Mouse (Mus musculus): Measurements from ENCODE around the gene Mmab. TPM values are rescaled to one million over a fixed set of nuclear protein-coding genes. Genes with fewer than 3 reads are reported as not detected.

The Mmab gene
- 10 to 100 TPM; 19.0 to 21.0 (median 19.7) TPM for total RNA-seq (2022)

DNA sequence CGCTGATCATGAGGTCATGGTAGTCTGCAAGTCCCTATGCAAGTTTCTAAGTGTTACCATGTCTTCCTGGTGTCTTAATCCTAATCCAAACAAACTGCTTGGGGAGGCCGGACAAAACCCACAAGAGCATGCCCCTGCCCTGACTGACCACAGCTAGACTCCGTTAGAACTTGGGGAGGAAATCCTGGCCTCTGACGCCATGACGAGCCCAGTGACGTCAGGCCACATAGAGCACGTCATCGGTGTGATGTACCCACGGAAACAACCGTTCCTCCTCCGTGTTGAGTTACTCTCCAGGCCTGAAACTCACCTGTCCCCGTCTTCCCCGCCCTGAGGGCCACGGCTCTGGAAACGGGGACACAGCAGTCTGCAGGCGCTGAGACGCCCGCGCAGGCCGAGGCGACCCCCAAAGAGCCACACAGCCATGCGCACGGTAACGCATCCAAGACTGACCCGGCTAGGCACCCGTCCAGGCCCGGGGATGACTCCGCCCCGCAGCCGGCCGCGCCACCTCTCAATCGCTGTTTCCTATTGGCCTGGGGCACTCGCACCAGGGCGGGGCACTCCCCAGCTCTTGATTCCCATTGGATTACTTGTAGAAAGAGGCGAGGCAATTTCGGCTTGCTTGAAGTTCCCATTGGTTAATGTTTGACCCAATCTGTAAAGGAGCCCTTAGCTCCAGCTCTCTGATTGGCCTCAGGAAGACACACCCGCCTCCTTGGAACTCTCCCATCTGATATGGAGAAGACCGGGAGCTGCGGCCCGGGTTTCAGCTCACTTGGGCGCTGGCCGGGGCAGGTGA lies at the start of gene Mmab, which contains the start of gene Mvk:
TSS of gene Mmab (minus strand) at position 495 of the 802 bp plus-strand sequence.
TSS of gene Mvk (plus strand) at position 704 of the 802 bp plus-strand sequence.
- DNase-seq (ENCODE audit: low spot score in 2 of 2), result peak; percentile 98 to 99

DNA sequence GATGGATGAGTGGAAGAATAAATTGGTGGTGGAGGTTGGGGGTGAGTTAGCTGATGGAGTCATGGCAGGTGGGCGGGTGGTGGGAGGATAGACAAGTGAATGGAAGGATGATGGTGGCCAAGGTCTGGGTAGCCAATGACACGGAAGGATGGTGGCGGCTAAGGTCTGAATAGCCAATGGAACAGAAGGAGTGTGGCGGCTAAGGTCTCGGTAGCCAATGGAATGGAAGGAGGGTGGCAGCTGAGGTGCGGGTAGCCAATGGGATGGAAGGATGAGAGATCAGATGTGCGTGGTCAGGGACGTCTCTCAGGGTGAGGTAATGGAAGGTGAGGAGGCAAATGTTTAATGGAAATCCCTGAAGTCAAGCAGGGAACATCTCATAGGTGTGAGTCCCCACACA lies 46.4 kb upstream of the Mmab start:
- no peak for DNase-seq (ENCODE audit: low spot score in 2 of 2)

DNA sequence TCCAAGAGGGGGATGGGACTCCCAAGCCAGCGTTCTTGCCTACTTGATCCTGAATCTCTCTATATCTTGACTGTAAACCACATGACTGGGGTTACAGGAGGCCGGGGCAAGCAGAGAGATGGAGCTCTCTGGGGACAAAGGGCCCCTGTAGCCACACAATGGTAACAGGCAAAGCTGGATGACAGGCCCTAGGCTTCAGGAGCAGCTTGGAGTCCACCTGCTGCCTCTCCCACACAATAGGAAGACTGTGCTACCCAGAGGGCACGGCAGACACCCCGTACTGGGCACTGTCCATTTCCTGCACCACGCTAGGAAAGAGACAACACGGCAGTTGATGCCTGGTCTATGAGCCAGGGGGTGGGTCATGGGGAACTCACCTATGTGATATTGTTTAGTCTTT lies 45.7 kb upstream of the Mmab start:
- peak in 1 of 2 experiments; percentile 48 for DNase-seq (ENCODE audit: low spot score in 2 of 2)

DNA sequence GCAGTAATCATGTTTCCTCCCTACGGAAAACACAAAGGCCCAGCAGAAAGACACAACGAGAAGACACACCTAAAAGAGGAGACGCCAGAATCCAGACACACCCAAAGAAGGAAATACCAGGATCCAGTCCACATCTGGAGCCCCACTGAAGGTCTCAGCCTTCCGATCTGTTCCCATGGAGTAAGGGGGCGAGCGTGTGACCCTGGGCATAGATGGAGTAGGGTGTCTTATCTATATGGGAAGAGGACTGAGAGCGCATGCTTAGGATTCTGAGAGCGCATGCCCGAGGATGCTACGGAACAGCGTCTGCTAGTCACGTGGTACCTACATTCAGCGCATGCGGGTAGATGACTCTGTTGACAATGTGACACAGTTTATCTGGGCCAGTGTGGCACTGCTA lies 41.8 kb upstream of the Mmab start:
- DNase-seq (ENCODE audit: low spot score in 2 of 2), result no peak

DNA sequence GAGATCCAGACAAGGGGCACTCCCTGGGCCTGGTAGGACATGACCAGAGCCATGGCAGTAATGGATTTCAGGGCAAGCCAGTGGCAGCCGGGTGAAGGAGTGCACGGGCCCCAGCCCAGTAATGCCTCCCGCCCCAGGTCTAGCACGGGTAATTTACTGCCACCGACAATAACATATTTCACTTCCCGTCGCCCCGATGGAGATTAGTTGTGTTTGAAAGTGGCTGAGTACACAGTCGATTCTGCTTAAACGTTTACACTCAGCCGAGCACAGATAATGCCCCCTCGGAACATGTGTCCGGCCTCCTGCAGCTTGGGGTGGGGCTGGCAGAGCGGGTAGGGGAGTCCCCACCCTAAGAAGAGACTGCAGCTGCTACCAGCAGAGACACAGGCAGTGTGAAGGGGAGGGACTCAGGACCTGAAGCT lies 38.7 kb upstream of the Mmab start:
- no peak for DNase-seq (ENCODE audit: low spot score in 2 of 2)

DNA sequence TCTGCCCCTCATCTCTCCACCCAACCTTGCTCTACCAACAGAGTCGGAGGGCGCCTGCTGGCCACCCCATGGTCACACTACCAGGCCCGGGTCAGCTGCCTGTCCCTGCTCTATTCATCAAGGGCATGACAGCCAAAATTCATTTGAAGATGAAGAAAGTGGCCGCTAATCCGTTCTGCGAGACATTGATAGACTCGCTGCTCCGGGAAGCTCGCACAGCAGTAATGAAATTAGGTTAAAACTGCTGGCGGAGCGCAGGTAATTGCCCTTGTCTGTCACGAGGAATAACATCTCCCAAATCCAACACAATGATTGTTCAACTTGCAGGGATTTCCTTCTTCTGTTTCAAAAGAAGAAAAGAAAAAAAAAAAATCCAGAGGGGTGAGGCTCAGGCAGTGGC lies 34.4 kb upstream of the Mmab start:
- DNase-seq (ENCODE audit: low spot score in 2 of 2), result no peak

DNA sequence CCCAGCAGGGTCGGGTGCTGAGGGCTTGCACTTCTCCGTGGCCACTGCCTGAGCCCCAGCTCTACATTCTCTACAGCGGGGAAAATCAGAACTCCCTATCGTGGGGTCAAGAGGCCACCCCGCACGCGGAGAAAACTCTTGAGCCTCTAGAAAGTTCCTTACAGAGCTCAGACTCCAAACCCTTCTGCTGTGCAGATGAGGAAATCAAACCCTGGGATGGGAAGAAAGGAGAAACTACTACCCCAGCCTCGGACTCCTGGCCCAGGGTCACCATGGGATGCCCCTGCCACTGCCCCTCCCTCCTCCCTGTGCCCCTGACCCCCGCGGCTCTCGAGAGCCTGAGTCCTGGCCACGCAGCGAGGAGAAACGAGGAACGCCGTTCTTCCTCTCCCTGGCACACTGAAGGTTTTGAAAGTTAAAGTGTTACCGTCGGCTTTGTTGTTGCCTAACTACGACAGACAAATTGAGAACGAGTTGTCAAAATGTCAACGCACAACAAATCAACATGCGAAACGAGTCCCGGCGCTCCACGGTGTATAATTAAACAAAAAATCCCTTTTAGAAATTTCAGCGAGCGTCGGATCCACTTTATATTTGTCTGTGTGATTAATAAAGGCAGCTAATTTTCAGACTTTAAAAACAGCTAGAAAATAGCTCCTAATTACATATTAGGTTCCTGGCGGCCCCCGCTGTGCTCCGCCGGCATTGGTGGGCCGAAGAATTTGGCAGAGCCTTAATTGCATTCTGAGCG lies 31.1 kb upstream of the Mmab start:
- DNase-seq (ENCODE audit: low spot score in 2 of 2), result peak in 1 of 2 experiments; percentile 31

DNA sequence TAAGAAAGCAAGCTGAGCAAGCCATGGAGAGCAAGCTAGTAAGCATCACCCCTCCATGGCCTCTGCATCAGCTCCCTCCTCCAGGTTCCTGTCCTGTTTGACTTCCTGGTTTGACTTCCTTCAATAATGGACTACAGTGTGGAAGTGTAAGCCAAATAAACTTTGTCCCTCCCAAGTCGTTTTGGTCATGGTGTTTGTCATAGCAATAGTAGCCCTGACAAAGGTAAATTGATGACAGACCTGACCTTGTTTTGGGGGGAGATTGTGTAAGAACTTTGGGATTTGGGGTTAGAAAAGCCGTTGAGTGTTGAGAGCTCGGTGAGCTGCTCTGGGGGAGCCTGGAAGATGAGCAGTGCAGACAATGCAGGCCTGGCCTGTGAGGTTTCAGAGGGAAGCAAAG lies 26.5 kb upstream of the Mmab start:
- DNase-seq (ENCODE audit: low spot score in 2 of 2), result no peak

DNA sequence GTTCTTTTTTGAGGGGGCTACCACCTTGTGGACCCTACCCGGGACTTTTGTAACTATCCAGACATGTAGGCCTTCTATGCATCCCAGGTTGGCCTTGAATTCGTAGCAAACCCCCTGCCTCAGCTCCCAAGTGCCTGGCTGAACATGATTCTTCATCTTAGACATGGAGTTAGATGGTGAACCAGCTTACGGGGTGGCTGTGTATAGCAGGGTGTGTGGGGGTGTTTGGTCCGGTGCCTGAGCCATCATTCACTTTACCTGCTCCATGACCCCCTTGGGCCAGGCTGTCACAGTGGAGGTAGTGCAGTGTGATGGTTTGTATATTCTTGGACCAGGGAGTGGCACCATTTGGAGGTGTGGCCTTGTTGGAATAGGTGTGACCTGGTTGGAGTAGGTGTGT lies 24.1 kb upstream of the Mmab start:
- DNase-seq (ENCODE audit: low spot score in 2 of 2), result no peak

DNA sequence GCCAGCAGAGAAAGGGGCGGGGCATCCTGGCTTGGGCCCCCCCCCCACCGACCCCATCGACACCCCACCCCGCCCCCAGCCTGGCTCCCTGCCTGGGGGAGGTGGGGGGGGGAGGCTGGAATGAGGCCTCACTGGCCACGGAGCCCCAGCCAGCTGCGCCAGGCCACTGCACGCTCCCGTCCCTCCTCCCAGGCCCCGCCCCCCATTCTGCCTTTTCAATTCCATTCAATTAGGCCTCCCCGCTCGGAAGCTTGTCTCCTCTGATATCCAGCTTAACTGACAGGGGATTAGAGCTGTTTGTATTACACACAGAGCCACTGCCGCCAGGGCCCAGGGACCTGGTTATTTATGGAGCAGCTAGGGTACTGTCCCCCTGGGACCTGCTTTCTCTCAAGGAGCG lies 23.6 kb upstream of the Mmab start:
- DNase-seq (ENCODE audit: low spot score in 2 of 2), result peak in 1 of 2 experiments; percentile 62

DNA sequence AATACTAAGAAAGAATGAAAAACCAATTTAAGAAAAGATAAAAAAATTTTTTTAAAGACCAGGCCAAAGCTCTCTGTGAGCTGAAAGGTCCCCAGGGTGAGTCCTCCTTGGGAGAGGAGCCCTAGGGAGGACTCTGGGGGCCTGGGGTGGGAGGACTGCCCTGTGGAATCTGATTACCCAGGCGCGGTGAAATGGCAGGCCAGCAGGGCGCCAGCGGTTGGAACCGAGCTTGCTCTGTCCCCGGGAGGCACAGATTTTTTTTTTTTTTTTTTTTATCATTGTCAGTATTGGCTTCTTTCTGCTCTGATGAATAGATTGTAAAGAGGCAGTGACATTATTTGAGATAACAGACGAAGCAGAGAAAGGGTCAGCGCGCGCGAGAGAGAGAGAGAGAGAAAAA lies 23.2 kb upstream of the Mmab start:
- DNase-seq (ENCODE audit: low spot score in 2 of 2), result no peak

DNA sequence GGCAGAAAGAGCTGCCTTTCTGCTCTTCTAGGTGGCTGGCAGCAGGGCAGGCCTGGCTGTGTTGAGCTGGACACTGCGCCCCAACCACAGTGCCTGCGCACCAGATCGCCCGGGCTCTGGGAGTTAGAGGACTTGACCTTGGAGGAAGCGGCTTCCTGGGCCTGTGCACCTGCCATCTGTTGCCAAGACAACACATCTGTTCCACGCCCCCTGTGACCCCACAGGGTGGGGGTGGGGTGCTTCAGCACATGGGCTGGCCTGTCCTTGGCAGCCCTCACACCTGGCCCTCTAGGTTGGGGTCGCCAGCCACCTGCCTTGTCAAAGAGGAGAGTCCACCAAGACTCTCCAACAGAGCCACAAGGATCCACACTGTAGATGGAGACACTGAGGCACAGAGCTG lies 21.8 kb upstream of the Mmab start:
- DNase-seq (ENCODE audit: low spot score in 2 of 2), result no peak

DNA sequence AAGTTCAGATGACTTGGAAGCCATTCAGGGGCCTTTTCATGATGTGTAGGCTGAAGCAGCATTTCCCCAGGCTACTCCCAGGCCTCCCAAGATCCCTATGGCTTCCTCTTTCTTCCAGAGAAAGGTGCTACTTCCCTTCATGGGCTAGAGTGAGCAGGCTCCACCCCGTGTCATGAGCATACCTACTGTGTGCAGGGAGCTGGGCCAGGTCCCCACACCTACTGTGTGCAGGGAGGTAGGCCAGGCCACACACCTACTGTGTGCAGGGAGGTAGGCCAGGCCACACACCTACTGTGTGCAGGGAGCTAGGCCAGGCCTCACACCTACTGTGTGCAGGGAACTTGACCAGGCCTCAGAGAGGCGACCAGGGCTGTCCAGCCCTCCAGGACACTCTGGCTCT lies 20.7 kb upstream of the Mmab start:
- no peak for DNase-seq (ENCODE audit: low spot score in 2 of 2)

DNA sequence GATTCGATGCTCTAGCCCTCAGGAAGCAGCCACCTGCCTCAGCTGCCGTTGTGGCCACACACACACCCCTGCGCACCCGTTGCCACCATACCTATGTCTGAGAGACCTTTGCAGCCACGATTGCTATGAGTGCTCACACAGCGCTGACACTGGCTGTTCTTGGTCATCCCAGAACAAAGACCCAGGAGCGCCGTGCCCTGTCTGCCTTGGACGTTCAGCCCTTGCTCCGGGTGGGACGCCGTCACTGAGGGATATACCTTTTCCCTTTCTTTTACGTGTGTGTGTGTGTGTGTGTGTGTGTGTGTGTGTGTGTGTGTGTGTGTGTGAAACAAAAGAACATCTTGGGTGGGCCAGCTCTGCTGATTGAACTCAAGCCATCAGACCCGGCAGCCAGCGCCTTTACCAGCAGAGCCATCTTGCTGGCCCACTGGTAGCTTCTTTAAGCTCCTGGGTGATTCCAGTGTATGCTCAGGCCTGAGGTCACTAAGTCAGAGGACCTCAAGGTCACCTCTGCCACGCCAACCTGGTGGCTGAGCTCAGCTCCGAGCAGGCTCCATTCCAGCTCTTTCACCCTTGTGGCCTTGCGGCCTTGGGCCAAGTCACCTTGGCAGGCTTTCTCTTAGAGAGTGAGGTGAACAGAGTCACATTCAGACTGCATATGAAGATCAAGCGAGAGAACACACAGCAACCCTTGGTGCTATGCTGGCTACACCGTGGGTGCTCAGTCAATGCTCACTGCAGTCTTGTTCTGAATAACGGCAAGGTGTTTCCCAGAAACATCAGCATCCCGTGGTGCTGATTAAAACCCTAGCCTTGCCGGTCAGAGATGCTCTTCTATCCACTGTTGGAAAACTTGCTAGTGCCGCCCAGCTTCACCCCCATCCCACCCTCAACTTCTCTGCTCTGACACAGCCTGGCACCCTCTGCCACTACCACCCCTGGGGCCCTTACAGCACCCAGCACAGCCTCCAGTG lies 18.5 kb upstream of the Mmab start:
- no peak for DNase-seq (ENCODE audit: low spot score in 2 of 2)

DNA sequence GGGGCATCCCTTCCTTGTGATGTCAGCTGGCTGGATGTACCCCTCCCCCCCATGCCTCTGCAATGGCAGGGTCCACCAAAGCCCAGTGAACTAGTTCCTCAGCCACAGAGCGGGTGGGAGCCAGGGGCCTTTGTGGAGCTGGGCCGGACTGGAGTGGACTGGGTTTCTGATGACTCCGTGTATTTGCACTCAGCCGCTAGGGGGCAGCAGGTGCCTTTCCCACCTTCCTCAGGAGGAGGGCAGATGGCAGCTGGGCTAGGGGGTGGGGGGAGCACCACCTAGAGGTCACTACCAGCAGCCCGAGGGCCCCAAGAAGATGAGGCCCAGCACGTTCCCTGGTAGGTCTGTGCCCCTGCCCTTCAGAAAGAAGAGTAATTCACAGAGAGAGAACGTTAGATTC lies 17.4 kb upstream of the Mmab start:
- DNase-seq (ENCODE audit: low spot score in 2 of 2), result peak; percentile 41 to 71

DNA sequence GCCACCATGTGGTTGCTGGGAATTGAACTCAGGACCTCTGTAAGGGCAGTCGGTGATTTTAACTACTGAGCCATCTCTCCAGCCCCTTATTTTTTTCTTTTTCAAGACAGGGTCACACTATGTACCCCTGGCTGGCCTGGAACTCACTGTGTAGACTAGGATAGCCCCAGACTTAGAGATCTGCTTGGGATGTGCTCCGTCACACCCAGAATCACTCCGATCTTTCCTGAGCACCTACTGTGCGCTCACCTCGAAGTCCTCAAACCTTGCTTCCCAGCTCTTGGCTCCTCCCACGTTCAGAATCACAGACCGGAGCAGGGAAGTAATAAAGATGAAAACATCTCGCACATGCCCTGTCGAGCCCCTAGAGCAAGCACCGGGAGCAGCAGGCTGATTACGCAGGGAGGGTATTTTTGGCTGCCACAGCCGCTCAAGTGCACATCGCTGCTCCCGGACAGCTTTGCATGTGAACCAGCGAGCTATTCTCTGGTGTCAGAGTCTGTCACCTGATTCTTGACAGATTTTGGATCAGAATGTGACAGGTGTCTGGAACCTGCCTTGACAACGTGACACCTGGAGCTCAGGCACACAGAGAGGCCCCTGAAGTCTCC lies 13.2 kb upstream of the Mmab start:
- DNase-seq (ENCODE audit: low spot score in 2 of 2), result no peak

DNA sequence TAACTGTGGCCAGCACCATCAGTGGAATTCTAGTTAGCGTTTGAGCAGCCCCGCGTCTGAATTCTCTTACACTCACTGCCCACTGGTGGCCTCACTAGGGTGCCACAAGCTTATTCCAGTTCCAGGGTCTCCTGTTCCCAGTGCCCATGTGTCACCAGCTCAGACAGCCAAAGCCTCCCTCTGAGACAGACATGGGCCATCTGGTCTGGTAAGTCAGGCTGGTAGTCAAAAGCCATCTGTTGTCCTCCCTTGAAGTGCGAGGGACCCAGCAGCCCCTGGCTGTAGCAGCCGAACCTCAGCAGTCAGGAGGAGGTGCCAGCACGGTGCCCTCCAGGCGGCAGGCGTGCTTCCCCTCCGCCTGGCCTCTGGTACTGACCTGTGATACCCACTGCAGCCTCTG lies 12.4 kb upstream of the Mmab start:
- no peak for DNase-seq (ENCODE audit: low spot score in 2 of 2)

DNA sequence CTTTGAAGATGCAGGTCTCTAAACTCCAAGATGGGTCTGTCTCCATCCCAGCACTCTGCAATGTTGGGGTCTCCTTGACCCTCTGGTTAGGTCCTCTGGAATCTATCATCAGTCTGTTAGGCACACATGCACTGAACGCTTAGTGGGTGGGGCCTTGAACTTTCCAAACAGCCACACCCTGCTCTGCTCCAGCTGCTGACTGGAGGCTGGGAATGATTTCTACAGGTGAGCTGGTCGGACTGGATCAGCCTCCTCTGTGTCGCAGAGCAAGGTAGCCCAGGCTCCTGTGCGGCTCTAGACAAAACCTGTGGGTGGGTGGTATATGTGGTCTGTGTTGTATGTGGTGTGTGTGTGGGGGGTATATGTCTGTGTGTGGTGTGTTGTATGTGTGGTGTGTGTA lies 5.2 kb upstream of the Mmab start:
- no peak for DNase-seq (ENCODE audit: low spot score in 2 of 2)

DNA sequence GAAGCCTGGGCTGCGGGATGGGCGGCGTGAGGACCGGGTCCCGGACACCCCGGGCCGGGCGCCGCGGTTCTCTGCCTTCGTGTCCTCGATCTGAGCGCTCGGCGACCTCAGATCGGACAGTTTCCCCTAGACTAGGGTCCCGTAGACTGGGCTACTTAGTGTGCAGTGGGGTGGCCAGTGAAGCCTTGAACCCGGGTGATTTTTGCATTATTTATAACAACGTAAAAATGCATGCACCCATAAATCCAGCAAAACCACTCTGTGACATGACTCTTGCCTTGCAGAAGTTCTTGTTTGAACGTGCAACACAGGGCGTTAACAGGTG lies 470 bp upstream of the Mmab start:
- no peak for DNase-seq (ENCODE audit: low spot score in 2 of 2)

DNA sequence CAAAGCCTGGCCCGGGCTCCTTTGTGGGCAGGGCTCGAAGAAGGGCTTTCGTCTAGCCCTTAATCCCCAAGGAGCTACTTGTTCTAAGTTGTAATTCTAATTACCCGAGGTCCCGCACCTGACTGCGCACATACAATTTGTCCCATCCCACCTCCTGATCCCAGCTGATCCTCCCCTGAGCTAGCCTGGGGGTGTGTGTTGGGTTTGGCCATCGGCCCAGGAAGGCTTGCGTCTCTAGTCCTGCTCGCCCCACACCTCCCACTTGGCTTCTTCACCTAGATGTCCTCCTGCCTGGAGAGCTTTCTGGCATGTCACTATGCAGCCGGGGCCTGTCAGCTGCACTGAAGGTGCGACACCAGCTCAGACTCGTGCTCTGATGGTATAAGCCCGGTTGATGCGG lies 8.3 kb downstream of the Mmab start:
- no peak for DNase-seq (ENCODE audit: low spot score in 2 of 2)

DNA sequence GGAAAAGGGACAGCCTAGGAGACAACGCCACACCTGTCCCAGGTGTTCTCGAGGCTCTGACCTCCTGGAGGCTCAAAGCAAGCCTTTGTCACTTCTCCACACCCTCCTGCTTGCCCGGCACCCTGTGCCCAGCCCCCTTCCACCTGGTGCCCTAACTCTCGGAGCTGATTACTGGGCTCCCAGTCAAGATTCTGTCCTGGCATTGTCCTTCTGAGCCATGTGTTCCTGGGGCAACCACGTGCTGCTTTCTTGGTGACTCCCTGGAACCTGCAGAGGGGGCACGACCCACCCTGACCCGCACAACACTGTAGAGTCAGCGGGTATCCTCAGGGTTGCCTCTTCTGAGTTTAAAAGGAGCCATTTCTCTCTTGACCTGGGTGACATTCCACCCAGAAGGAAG lies 9.5 kb downstream of the Mmab start:
- no peak for DNase-seq (ENCODE audit: low spot score in 2 of 2)
